8 mouse cellular contexts compared by ENCODE assay signal in genomic region chr4:150855346-150855745, GRCm38 (mm10). TPM values are rescaled to one million over a fixed set of nuclear protein-coding genes. Genes with fewer than 3 reads are reported as not detected.
DNase-seq lines count a peak whose midpoint lies in the region; ATAC-seq and TF ChIP-seq lines count a peak whose summit lies in the region.

No protein-coding gene starts in this region.

- no peak for TF ChIP-seq CTCF in layer of hippocampus, adult 2 months (conservative IDR thresholded peaks at IDR 0.05)
- no peak for TF ChIP-seq CTCF in heart, postnatal 0 days (IDR thresholded peaks at IDR 0.05; ENCODE audit: low read depth)

- H3K27me3 ChIP-seq in heart, postnatal 0 days (ENCODE audit: control insufficient read depth, insufficient read depth, low read length) = peaks cover 7% of the 10 kb centered on the region; the same call in 1 of the 2 replicates
- no peaks in the 10 kb centered on the region for H3K27me3 ChIP-seq in lung, embryonic 16.5 days (ENCODE audit: control insufficient read depth, insufficient read depth, low read depth, low read length)

- WGBS in heart, postnatal 0 days = under 1% methylated on average over 41 of the region's 43 CpGs
- WGBS in lung, embryonic 16.5 days = under 1% methylated on average over 42 of the region's 43 CpGs

- H3K9me3 ChIP-seq in heart, postnatal 0 days (replicated peaks; ENCODE audit: control insufficient read depth, low read length) = no peaks in the 10 kb centered on the region
- no peaks in the 10 kb centered on the region for H3K9me3 ChIP-seq in lung, embryonic 16.5 days (ENCODE audit: control insufficient read depth, low read length)

- peak; percentile 63 for ATAC-seq in heart, postnatal 0 days (ENCODE audit: insufficient read depth, low read depth)
- ATAC-seq in lung, embryonic 16.5 days (ENCODE audit: low read depth) = peak; percentile 45; the same call in 1 of the 2 replicates
- ATAC-seq in erythroid progenitor cell, adult 5-6 weeks (replicated peaks; ENCODE audit: low FRiP score, poor library complexity, severe bottlenecking) = no peak

- no peaks in the 10 kb centered on the region for H3K36me3 ChIP-seq in heart, postnatal 0 days (replicated peaks; ENCODE audit: control insufficient read depth, insufficient read depth, low read length)
- no peaks in the 10 kb centered on the region for H3K36me3 ChIP-seq in lung, embryonic 16.5 days (ENCODE audit: control insufficient read depth, insufficient read depth, low read length)

- no peak for DNase-seq in layer of hippocampus, adult 2 months (ENCODE audit: low spot score in 2 of 2)
- no peak for DNase-seq in layer of hippocampus, adult 9-11 months
- DNase-seq in heart, postnatal 0 days (ENCODE audit: low spot score) = no peak
- no peak for DNase-seq in spleen, adult 12 weeks (ENCODE audit: low spot score)
- DNase-seq in gastrocnemius, adult 18-20 months (ENCODE audit: low spot score) = no peak

- H3K27ac ChIP-seq in layer of hippocampus, adult 2 months = peak overlapping the region; percentile 96
- peak overlapping the region; percentile 51 for H3K27ac ChIP-seq in brown adipose tissue, adult 24 weeks (replicated peaks; ENCODE audit: low read depth, low read length)
- peak overlapping the region; percentile 93 for H3K27ac ChIP-seq in heart, postnatal 0 days (ENCODE audit: low read depth)
- H3K27ac ChIP-seq in lung, embryonic 16.5 days (ENCODE audit: low read length) = peak overlapping the region; percentile 98

- no peak for TF ChIP-seq EP300 in heart, postnatal 0 days (IDR thresholded peaks at IDR 0.05; ENCODE audit: low read depth)

- H3K9ac ChIP-seq in heart, postnatal 0 days (replicated peaks; ENCODE audit: low read depth, low read length) = peak overlapping the region; percentile 88
- peak overlapping the region; percentile 97 for H3K9ac ChIP-seq in lung, embryonic 16.5 days (ENCODE audit: low read length)

- peak overlapping the region; percentile 91 for H3K4me2 ChIP-seq in heart, postnatal 0 days (ENCODE audit: low read depth, low read length)
- peak overlapping the region; percentile 67 for H3K4me2 ChIP-seq in lung, embryonic 16.5 days (ENCODE audit: low read depth, low read length)

- no peaks in the 10 kb centered on the region for H3K4me1 ChIP-seq in brown adipose tissue, adult 24 weeks (ENCODE audit: control insufficient read depth, insufficient read depth, insufficient read length, low read length)
- peaks cover 5% of the 10 kb centered on the region for H3K4me1 ChIP-seq in heart, postnatal 0 days (ENCODE audit: control insufficient read depth, insufficient read depth)
- peaks cover 34% of the 10 kb centered on the region for H3K4me1 ChIP-seq in lung, embryonic 16.5 days (replicated peaks; ENCODE audit: control insufficient read depth, insufficient read depth, low read length)

- peak overlapping the region; percentile 95 for H3K4me3 ChIP-seq in layer of hippocampus, adult 2 months
- peak overlapping the region; percentile 85 for H3K4me3 ChIP-seq in brown adipose tissue, adult 24 weeks (ENCODE audit: insufficient read depth, low read depth, low read length)
- peak overlapping the region; percentile 82 for H3K4me3 ChIP-seq in heart, postnatal 0 days (ENCODE audit: low read depth, low read length)
- H3K4me3 ChIP-seq in lung, embryonic 16.5 days (ENCODE audit: low read length) = peak overlapping the region; percentile 88

RNA-seq across cellular contexts. Expression of gene Errfi1, which starts 1.6 kb away (rescaled TPM):
- total RNA-seq in layer of hippocampus, adult 2 months (2021) = 10 to 100 TPM; 42.5 to 50.6 TPM
- 14.8 and 32.1 TPM in 2 replicates for polyA plus RNA-seq in brown adipose tissue, adult 24 weeks (2012; ENCODE audit: insufficient read depth, insufficient read length, missing spikeins)
- total RNA-seq in heart, postnatal 0 days (2014; rRNA removed; ENCODE audit: low replicate concordance) = 16.0 and 33.7 TPM in 2 replicates
- polyA plus RNA-seq in heart, postnatal 0 days (2015; fragmentation: Nextera tagmentation; extraction: Ambion mirVana) = 7.4 and 7.9 TPM in 2 replicates
- polyA plus RNA-seq in lung, embryonic 16.5 days (2015; fragmentation: Nextera tagmentation; extraction: Ambion mirVana) = 44.3 and 46.3 TPM in 2 replicates
- total RNA-seq in erythroid progenitor cell, adult 5-6 weeks (2015; ENCODE audit: low replicate concordance) = 1.1 and 2.9 TPM in 2 replicates
- total RNA-seq in erythroid progenitor cell, adult 5-6 weeks (2017; ENCODE audit: low replicate concordance) = 1.7 TPM in 1 of 2 replicates, not detected in the other
- 10 to 100 TPM; 24.9 to 35.9 TPM for total RNA-seq in gastrocnemius, adult 18-20 months (2021)

RNA-seq across cellular contexts. Expression of gene Park7, which starts 58.9 kb away (rescaled TPM):
- total RNA-seq in layer of hippocampus, adult 2 months (2021) = 100 to 1,000 TPM; 250 to 252 TPM
- 176 and 208 TPM in 2 replicates for polyA plus RNA-seq in brown adipose tissue, adult 24 weeks (2012; ENCODE audit: insufficient read depth, insufficient read length, missing spikeins)
- total RNA-seq in heart, postnatal 0 days (2014; rRNA removed; ENCODE audit: low replicate concordance) = 120 and 152 TPM in 2 replicates
- 322 and 333 TPM in 2 replicates for polyA plus RNA-seq in heart, postnatal 0 days (2015; fragmentation: Nextera tagmentation; extraction: Ambion mirVana)
- polyA plus RNA-seq in lung, embryonic 16.5 days (2015; fragmentation: Nextera tagmentation; extraction: Ambion mirVana) = 403 and 411 TPM in 2 replicates
- total RNA-seq in erythroid progenitor cell, adult 5-6 weeks (2015; ENCODE audit: low replicate concordance) = 32.4 and 104 TPM in 2 replicates
- total RNA-seq in erythroid progenitor cell, adult 5-6 weeks (2017; ENCODE audit: low replicate concordance) = 61.9 and 62.5 TPM in 2 replicates
- 100 to 1,000 TPM; 750 to 787 TPM for total RNA-seq in gastrocnemius, adult 18-20 months (2021)

RNA-seq across cellular contexts. Expression of gene Tnfrsf9, which starts 59.0 kb away (rescaled TPM):
- under 1 TPM; 0.39 to 0.41 TPM for total RNA-seq in layer of hippocampus, adult 2 months (2021)
- not detected in 2 replicates for polyA plus RNA-seq in brown adipose tissue, adult 24 weeks (2012; ENCODE audit: insufficient read depth, insufficient read length, missing spikeins)
- total RNA-seq in heart, postnatal 0 days (2014; rRNA removed; ENCODE audit: low replicate concordance) = 2.0 and 3.5 TPM in 2 replicates
- 0.36 and 0.53 TPM in 2 replicates for polyA plus RNA-seq in heart, postnatal 0 days (2015; fragmentation: Nextera tagmentation; extraction: Ambion mirVana)
- polyA plus RNA-seq in lung, embryonic 16.5 days (2015; fragmentation: Nextera tagmentation; extraction: Ambion mirVana) = 0.45 and 0.49 TPM in 2 replicates
- total RNA-seq in erythroid progenitor cell, adult 5-6 weeks (2015; ENCODE audit: low replicate concordance) = 6.7 TPM in 1 of 2 replicates, not detected in the other
- total RNA-seq in erythroid progenitor cell, adult 5-6 weeks (2017; ENCODE audit: low replicate concordance) = 1.3 TPM in 1 of 2 replicates, not detected in the other
- under 1 TPM; 0.21 to 0.46 TPM for total RNA-seq in gastrocnemius, adult 18-20 months (2021)
